In genomic region chr5:31254901-31255300, GRCm38 (mm10) we compare ENCODE assay signal across 17 mouse cellular contexts. TPM values are rescaled to one million over a fixed set of nuclear protein-coding genes. Genes with fewer than 3 reads are reported as not detected.
A peak's percentile ranks its signal among the peaks of the same experiment; 100 is the strongest.
DNase-seq lines count a peak whose midpoint lies in the region; ATAC-seq and TF ChIP-seq lines count a peak whose summit lies in the region.
"Had no signal": no experiment of that assay in that cellular context is flagged by ENCODE, and none has a peak within 500 bp of the region (broad histone marks: within the 10 kb centered on the region; RNA-seq: fewer than 3 reads in every experiment).

No protein-coding gene starts in this region.

- no peak overlapping the region for H3K4me2 ChIP-seq in heart, embryonic 16.5 days (ENCODE audit: low read depth, low read length)
- H3K4me2 ChIP-seq in lung, embryonic 15.5 days, result no peak overlapping the region
- peak overlapping the region; percentile 59; the same call in 1 of the 2 replicates for H3K4me2 ChIP-seq in intestine, embryonic 15.5 days (replicated peaks)
- no peak overlapping the region for H3K4me2 ChIP-seq in hindbrain, embryonic 13.5 days
- H3K4me2 ChIP-seq: forebrain, embryonic 15.5 days had no signal

- H3K9me3 ChIP-seq in heart, embryonic 16.5 days (replicated peaks; ENCODE audit: control insufficient read depth, low read length), result no peaks in the 10 kb centered on the region
- H3K9me3 ChIP-seq in lung, embryonic 15.5 days, result no peaks in the 10 kb centered on the region
- H3K9me3 ChIP-seq in intestine, embryonic 15.5 days, result no peaks in the 10 kb centered on the region
- H3K9me3 ChIP-seq in hindbrain, embryonic 13.5 days, result no peaks in the 10 kb centered on the region
- H3K9me3 ChIP-seq: forebrain, embryonic 15.5 days had no signal

- no peak for TF ChIP-seq CTCF in small intestine, adult 2 months (IDR thresholded peaks at IDR 0.05; ENCODE audit: extremely low read depth, insufficient read length, insufficient replicate concordance, low read depth, low read length)

- no peak for ATAC-seq in heart, embryonic 16.5 days (replicated peaks; ENCODE audit: extremely low read depth, insufficient read depth, low FRiP score)
- no peak for ATAC-seq in lung, embryonic 15.5 days (ENCODE audit: borderline replicate concordance, extremely low read depth, low FRiP score, low TSS enrichment)
- no peak for ATAC-seq in intestine, embryonic 15.5 days
- ATAC-seq in hindbrain, embryonic 13.5 days (ENCODE audit: low FRiP score), result no peak
- ATAC-seq: forebrain, embryonic 15.5 days; hindbrain, embryonic 16.5 days; midbrain, embryonic 16.5 days had no signal

- no peaks in the 10 kb centered on the region for H3K27me3 ChIP-seq in heart, embryonic 16.5 days (ENCODE audit: control insufficient read depth, insufficient read depth, low read length)
- H3K27me3 ChIP-seq in lung, embryonic 15.5 days, result no peaks in the 10 kb centered on the region
- H3K27me3 ChIP-seq in intestine, embryonic 15.5 days (replicated peaks), result no peaks in the 10 kb centered on the region
- H3K27me3 ChIP-seq in small intestine, adult 2 months (ENCODE audit: control insufficient read depth, insufficient read depth, low read length), result no peaks in the 10 kb centered on the region
- H3K27me3 ChIP-seq in hindbrain, embryonic 13.5 days, result 0 out of 2 replicates have a peak, but pooled peaks cover 9% of the 10 kb centered on the region
- H3K27me3 ChIP-seq: forebrain, embryonic 15.5 days had no signal

- 0 out of 2 replicates have a peak overlapping the region, but pooled peaks have one; percentile 38 for H3K27ac ChIP-seq in heart, embryonic 16.5 days (ENCODE audit: low read length)
- peak overlapping the region; percentile 39; the same call in 1 of the 2 replicates for H3K27ac ChIP-seq in lung, embryonic 15.5 days
- H3K27ac ChIP-seq in intestine, embryonic 15.5 days, result peak overlapping the region; percentile 56; the same call in 1 of the 2 replicates
- H3K27ac ChIP-seq in small intestine, adult 2 months (ENCODE audit: insufficient read depth, low read depth, low read length), result peak overlapping the region; percentile 95
- no peak overlapping the region for H3K27ac ChIP-seq in hindbrain, embryonic 13.5 days
- H3K27ac ChIP-seq: forebrain, embryonic 15.5 days; kidney, postnatal 0 days; liver, embryonic 14.5 days had no signal

- peaks cover 10% of the 10 kb centered on the region for H3K4me1 ChIP-seq in heart, embryonic 16.5 days (ENCODE audit: control insufficient read depth, insufficient read depth, low read length)
- H3K4me1 ChIP-seq in lung, embryonic 15.5 days, result peaks cover 8% of the 10 kb centered on the region; the same call in 1 of the 2 replicates
- peaks cover 16% of the 10 kb centered on the region for H3K4me1 ChIP-seq in intestine, embryonic 15.5 days (replicated peaks)
- peaks cover 14% of the 10 kb centered on the region for H3K4me1 ChIP-seq in small intestine, adult 2 months (ENCODE audit: control insufficient read depth, insufficient read depth, insufficient read length, low read length)
- H3K4me1 ChIP-seq in hindbrain, embryonic 13.5 days (replicated peaks), result peaks cover 8% of the 10 kb centered on the region

- H3K9ac ChIP-seq in heart, embryonic 16.5 days (ENCODE audit: low read length), result no peak overlapping the region
- H3K9ac ChIP-seq in lung, embryonic 15.5 days, result no peak overlapping the region
- H3K9ac ChIP-seq in intestine, embryonic 15.5 days, result no peak overlapping the region
- no peak overlapping the region for H3K9ac ChIP-seq in hindbrain, embryonic 13.5 days
- H3K9ac ChIP-seq: forebrain, embryonic 15.5 days; liver, embryonic 14.5 days had no signal

- H3K4me3 ChIP-seq in heart, embryonic 16.5 days (ENCODE audit: low read length), result no peak overlapping the region
- no peak overlapping the region for H3K4me3 ChIP-seq in lung, embryonic 15.5 days
- no peak overlapping the region for H3K4me3 ChIP-seq in intestine, embryonic 15.5 days (replicated peaks)
- H3K4me3 ChIP-seq in small intestine, adult 2 months (ENCODE audit: low read depth, low read length), result no peak overlapping the region
- no peak overlapping the region for H3K4me3 ChIP-seq in hindbrain, embryonic 13.5 days
- H3K4me3 ChIP-seq: erythroblast, embryonic 14.5 days; forebrain, embryonic 15.5 days had no signal

- no peak for TF ChIP-seq POLR2A in small intestine, adult 2 months (IDR thresholded peaks at IDR 0.05; ENCODE audit: low read depth, low read length)

- no peak for DNase-seq in heart, adult 9 months (ENCODE audit: low spot score in 2 of 2)
- no peak for DNase-seq in lung, postnatal 25 days (ENCODE audit: low spot score)
- no peak for DNase-seq in right cerebral cortex, postnatal 14 days
- DNase-seq: cerebellum, adult 9-11 months; embryo, embryonic 11 days; thymus, postnatal 25 days had no signal

- H3K36me3 ChIP-seq in heart, embryonic 16.5 days (ENCODE audit: control insufficient read depth, insufficient read depth), result peaks cover 25% of the 10 kb centered on the region
- peaks cover 62% of the 10 kb centered on the region for H3K36me3 ChIP-seq in lung, embryonic 15.5 days
- H3K36me3 ChIP-seq in intestine, embryonic 15.5 days, result peaks cover 29% of the 10 kb centered on the region
- peaks cover 25% of the 10 kb centered on the region for H3K36me3 ChIP-seq in small intestine, adult 2 months (ENCODE audit: control insufficient read depth, insufficient read depth, low read length)
- peaks cover 92% of the 10 kb centered on the region for H3K36me3 ChIP-seq in hindbrain, embryonic 13.5 days

- WGBS in heart, embryonic 16.5 days, result 78% methylated on average over 8 of the region's 8 CpGs
- WGBS in lung, embryonic 15.5 days, result 82% methylated on average over 8 of the region's 8 CpGs
- 81% methylated on average over 8 of the region's 8 CpGs for WGBS in intestine, embryonic 15.5 days
- WGBS in small intestine, adult 2 months, result 58% methylated on average over 8 of the region's 8 CpGs
- 87% methylated on average over 8 of the region's 8 CpGs for WGBS in hindbrain, embryonic 13.5 days

RNA-seq across cellular contexts. Expression of gene Krtcap3, which starts 3.4 kb away (rescaled TPM):
- 5.4 and 6.3 TPM in 2 replicates for polyA plus RNA-seq in heart, embryonic 16.5 days (2015; fragmentation: Nextera tagmentation; extraction: Ambion mirVana)
- 36.4 and 37.9 TPM in 2 replicates for polyA plus RNA-seq in lung, embryonic 15.5 days (2015; fragmentation: Nextera tagmentation; extraction: Ambion mirVana)
- polyA plus RNA-seq in intestine, embryonic 15.5 days (2015; fragmentation: Nextera tagmentation; extraction: Ambion mirVana), result 66.8 and 70.0 TPM in 2 replicates
- 122 and 205 TPM in 2 replicates for polyA plus RNA-seq in small intestine, adult 2 months (2012; rRNA removed)
- polyA plus RNA-seq in hindbrain, embryonic 13.5 days (2015; fragmentation: Nextera tagmentation; extraction: Ambion mirVana), result 2.7 and 3.2 TPM in 2 replicates

RNA-seq across cellular contexts. Expression of gene Gm9970, which starts 13.9 kb away (rescaled TPM):
- 0.29 and 0.40 TPM in 2 replicates for polyA plus RNA-seq in heart, embryonic 16.5 days (2015; fragmentation: Nextera tagmentation; extraction: Ambion mirVana)
- 0.40 and 0.64 TPM in 2 replicates for polyA plus RNA-seq in lung, embryonic 15.5 days (2015; fragmentation: Nextera tagmentation; extraction: Ambion mirVana)
- 0.33 TPM in 1 of 2 replicates, not detected in the other for polyA plus RNA-seq in intestine, embryonic 15.5 days (2015; fragmentation: Nextera tagmentation; extraction: Ambion mirVana)
- polyA plus RNA-seq in small intestine, adult 2 months (2012; rRNA removed), result 0.82 TPM in 1 of 2 replicates, not detected in the other
- 0.65 TPM in 1 of 2 replicates, not detected in the other for polyA plus RNA-seq in hindbrain, embryonic 13.5 days (2015; fragmentation: Nextera tagmentation; extraction: Ambion mirVana)
- polyA plus RNA-seq: erythroblast, embryonic 14.5 days had no signal

RNA-seq across cellular contexts. Expression of gene Nrbp1, which starts 14.2 kb away (rescaled TPM):
- polyA plus RNA-seq in heart, embryonic 16.5 days (2015; fragmentation: Nextera tagmentation; extraction: Ambion mirVana), result 123 TPM in 2 replicates
- polyA plus RNA-seq in lung, embryonic 15.5 days (2015; fragmentation: Nextera tagmentation; extraction: Ambion mirVana), result 155 and 167 TPM in 2 replicates
- 133 and 136 TPM in 2 replicates for polyA plus RNA-seq in intestine, embryonic 15.5 days (2015; fragmentation: Nextera tagmentation; extraction: Ambion mirVana)
- 98.0 and 232 TPM in 2 replicates for polyA plus RNA-seq in small intestine, adult 2 months (2012; rRNA removed)
- 150 and 161 TPM in 2 replicates for polyA plus RNA-seq in hindbrain, embryonic 13.5 days (2015; fragmentation: Nextera tagmentation; extraction: Ambion mirVana)

RNA-seq across cellular contexts. Expression of gene Ppm1g, which starts 34.4 kb away (rescaled TPM):
- 102 and 103 TPM in 2 replicates for polyA plus RNA-seq in heart, embryonic 16.5 days (2015; fragmentation: Nextera tagmentation; extraction: Ambion mirVana)
- 141 and 144 TPM in 2 replicates for polyA plus RNA-seq in lung, embryonic 15.5 days (2015; fragmentation: Nextera tagmentation; extraction: Ambion mirVana)
- 124 and 132 TPM in 2 replicates for polyA plus RNA-seq in intestine, embryonic 15.5 days (2015; fragmentation: Nextera tagmentation; extraction: Ambion mirVana)
- 39.3 and 67.7 TPM in 2 replicates for polyA plus RNA-seq in small intestine, adult 2 months (2012; rRNA removed)
- 168 and 173 TPM in 2 replicates for polyA plus RNA-seq in hindbrain, embryonic 13.5 days (2015; fragmentation: Nextera tagmentation; extraction: Ambion mirVana)

RNA-seq across cellular contexts. Expression of gene Ift172, which starts 36.0 kb away (rescaled TPM):
- 22.3 and 26.8 TPM in 2 replicates for polyA plus RNA-seq in heart, embryonic 16.5 days (2015; fragmentation: Nextera tagmentation; extraction: Ambion mirVana)
- 33.8 and 37.2 TPM in 2 replicates for polyA plus RNA-seq in lung, embryonic 15.5 days (2015; fragmentation: Nextera tagmentation; extraction: Ambion mirVana)
- polyA plus RNA-seq in intestine, embryonic 15.5 days (2015; fragmentation: Nextera tagmentation; extraction: Ambion mirVana), result 20.1 and 21.4 TPM in 2 replicates
- 18.1 and 20.9 TPM in 2 replicates for polyA plus RNA-seq in small intestine, adult 2 months (2012; rRNA removed)
- 33.3 and 34.6 TPM in 2 replicates for polyA plus RNA-seq in hindbrain, embryonic 13.5 days (2015; fragmentation: Nextera tagmentation; extraction: Ambion mirVana)
